Mouse (Mus musculus): ENCODE measurements around the gene Fhad1. TPM values are rescaled to one million over a fixed set of nuclear protein-coding genes. Genes with fewer than 3 reads are reported as not detected.
"Not testable (repeated sequence)": the region's sequence is repeated elsewhere in the genome, so short reads cannot be mapped to it uniquely, and the experiment has no call there.

Fhad1 gene
- polyA plus RNA-seq, 1 experiment from 2014 or later = 4.9 TPM

DNA sequence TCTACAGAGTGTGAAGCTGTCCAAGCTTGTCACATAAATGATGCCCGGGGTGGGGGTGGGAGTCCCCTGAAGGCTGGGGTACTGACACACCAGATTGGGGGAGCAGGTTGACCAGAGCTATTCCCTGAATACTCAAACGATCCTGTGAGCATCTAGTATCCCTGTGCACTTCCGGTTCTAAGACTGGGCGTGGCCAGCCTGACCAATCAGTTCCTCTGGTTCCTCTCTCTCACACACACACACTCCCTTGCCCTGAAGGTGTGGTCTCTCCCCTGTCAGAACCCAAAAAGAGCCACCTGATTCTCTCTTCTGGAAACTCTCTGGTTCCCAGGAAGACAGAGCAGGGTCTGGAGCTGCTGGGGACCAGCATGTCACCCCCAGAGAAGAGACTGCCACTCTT lies 38.4 kb upstream of the Fhad1 start:
- 49% methylated on average over 4 of the region's 4 CpGs for WGBS
- peak; percentile 71 for DNase-seq (ENCODE audit: low spot score)
- peak; percentile 34 for ATAC-seq (ENCODE audit: low FRiP score, low TSS enrichment)
- Histone ChIP-seq H3K27ac (replicated peaks) (peak overlapping the region; percentile 83), H3K9me3 (ENCODE audit: control insufficient read depth, low read length) (no peaks in the 10 kb centered on the region), H3K4me2 (replicated peaks; ENCODE audit: low read depth) (no peak overlapping the region), H3K4me1 (replicated peaks; ENCODE audit: control insufficient read depth, insufficient read depth) (peaks cover 10% of the 10 kb centered on the region; the same call in 1 of the 2 replicates), H3K36me3 (ENCODE audit: control insufficient read depth, insufficient read depth, low read length) (no peaks in the 10 kb centered on the region), H3K4me3 (ENCODE audit: low read depth, low read length) (no peak overlapping the region), H3K27me3 (ENCODE audit: control insufficient read depth, insufficient read depth, low read length) (no peaks in the 10 kb centered on the region), H3K9ac (ENCODE audit: low read length) (no peak overlapping the region)
- no peak for TF ChIP-seq EP300 (optimal IDR thresholded peaks at IDR 0.05)
- TF ChIP-seq CTCF (IDR thresholded peaks at IDR 0.05; ENCODE audit: low read depth) = no peak

DNA sequence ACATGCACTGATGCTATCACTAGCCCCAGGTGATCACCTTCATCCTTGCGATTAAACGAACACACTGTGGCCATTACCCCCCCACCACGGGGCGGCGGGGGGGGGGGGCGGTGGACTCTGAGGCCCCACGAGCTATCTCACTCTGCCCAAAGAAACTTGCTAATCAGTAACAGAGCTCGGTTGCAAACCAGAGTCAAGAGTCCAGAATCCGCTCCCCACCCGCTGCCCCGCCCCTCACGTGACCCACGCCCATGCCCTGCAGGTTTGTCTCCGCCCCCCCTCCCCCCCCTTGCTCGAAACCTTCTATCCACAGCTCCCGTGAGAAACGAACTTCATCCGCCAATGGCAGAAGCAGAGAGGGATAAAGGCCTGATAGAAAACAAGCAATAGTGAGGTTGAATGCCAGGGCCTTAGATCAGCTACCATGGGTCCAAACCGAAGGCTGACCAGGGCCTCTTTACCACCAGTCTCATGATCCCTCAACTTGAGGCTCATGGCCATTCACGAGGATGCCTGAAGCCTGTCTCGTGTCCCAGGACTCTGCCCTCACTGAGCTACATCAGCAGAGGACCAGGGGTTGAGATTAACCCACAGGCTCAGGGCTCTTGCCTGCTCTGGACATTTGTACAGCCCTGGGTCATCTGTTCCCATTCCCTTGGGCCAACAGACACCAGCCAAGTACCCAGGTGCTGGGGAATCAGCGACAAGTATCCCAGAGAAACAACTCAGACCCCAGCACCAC lies 37.7 kb upstream of the Fhad1 start:
- ATAC-seq (ENCODE audit: low FRiP score, low TSS enrichment) (peak; percentile 66), DNase-seq (ENCODE audit: low spot score) (peak; percentile 96)
- Histone ChIP-seq H3K27ac (replicated peaks) (peak overlapping the region; percentile 83), H3K27me3 (ENCODE audit: control insufficient read depth, insufficient read depth, low read length) (no peaks in the 10 kb centered on the region), H3K9me3 (ENCODE audit: control insufficient read depth, low read length) (no peaks in the 10 kb centered on the region), H3K36me3 (ENCODE audit: control insufficient read depth, insufficient read depth, low read length) (no peaks in the 10 kb centered on the region), H3K4me1 (replicated peaks; ENCODE audit: control insufficient read depth, insufficient read depth) (peaks cover 7% of the 10 kb centered on the region; the same call in 1 of the 2 replicates), H3K9ac (ENCODE audit: low read length) (no peak overlapping the region), H3K4me3 (ENCODE audit: low read depth, low read length) (no peak overlapping the region), H3K4me2 (replicated peaks; ENCODE audit: low read depth) (0 out of 2 replicates have a peak overlapping the region, but pooled peaks have one; percentile 11)
- 47% methylated on average over 22 of the region's 22 CpGs for WGBS
- TF ChIP-seq EP300 (optimal IDR thresholded peaks at IDR 0.05) (no peak), CTCF (IDR thresholded peaks at IDR 0.05; ENCODE audit: low read depth) (no peak)

GRCm38 (mm10) chr4:142051883-142052282 lies 37.0 kb upstream of the Fhad1 start:
- DNase-seq (ENCODE audit: low spot score); H3K9ac ChIP-seq (ENCODE audit: low read length); H3K4me3 ChIP-seq (ENCODE audit: low read depth, low read length); H3K9me3 ChIP-seq (ENCODE audit: control insufficient read depth, low read length); ATAC-seq (ENCODE audit: low FRiP score, low TSS enrichment); H3K36me3 ChIP-seq (ENCODE audit: control insufficient read depth, insufficient read depth, low read length); H3K27me3 ChIP-seq (ENCODE audit: control insufficient read depth, insufficient read depth, low read length); H3K27ac ChIP-seq (replicated peaks); H3K4me1 ChIP-seq (replicated peaks; ENCODE audit: control insufficient read depth, insufficient read depth): not testable (repeated sequence)
- WGBS = 75% methylated on average over 6 of the region's 6 CpGs
- H3K4me2 ChIP-seq (replicated peaks; ENCODE audit: low read depth) = 0 out of 2 replicates have a peak overlapping the region, but pooled peaks have one; percentile 11

DNA sequence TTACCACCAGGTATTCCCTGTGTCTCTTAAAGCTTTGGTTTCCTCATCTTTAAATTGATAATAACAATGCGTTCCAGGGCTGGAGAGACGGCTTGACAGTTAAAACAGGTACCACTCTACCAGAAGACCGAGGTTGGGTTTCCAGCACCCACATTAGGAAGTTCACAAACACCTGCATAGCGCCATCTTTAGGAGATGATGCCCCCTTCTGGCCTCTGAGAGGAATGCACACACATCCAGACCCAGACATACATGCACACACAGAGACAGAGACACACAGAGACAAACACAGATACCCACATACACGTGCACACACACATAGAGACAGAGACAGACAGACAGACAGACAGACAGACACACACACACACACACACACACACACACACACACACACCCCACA lies 35.1 kb upstream of the Fhad1 start:
- Histone ChIP-seq H3K27me3 (ENCODE audit: control insufficient read depth, insufficient read depth, low read length) (no peaks in the 10 kb centered on the region), H3K36me3 (ENCODE audit: control insufficient read depth, insufficient read depth, low read length) (no peaks in the 10 kb centered on the region), H3K9ac (ENCODE audit: low read length) (no peak overlapping the region), H3K9me3 (ENCODE audit: control insufficient read depth, low read length) (no peaks in the 10 kb centered on the region), H3K27ac (replicated peaks) (peak overlapping the region; percentile 40; the same call in 1 of the 2 replicates), H3K4me3 (ENCODE audit: low read depth, low read length) (no peak overlapping the region), H3K4me2 (replicated peaks; ENCODE audit: low read depth) (no peak overlapping the region), H3K4me1 (replicated peaks; ENCODE audit: control insufficient read depth, insufficient read depth) (peaks cover 10% of the 10 kb centered on the region; the same call in 1 of the 2 replicates)
- ATAC-seq (ENCODE audit: low FRiP score, low TSS enrichment) = no peak
- 92% methylated on average over 5 of the region's 5 CpGs for WGBS
- TF ChIP-seq EP300 (optimal IDR thresholded peaks at IDR 0.05) (no peak), CTCF (IDR thresholded peaks at IDR 0.05; ENCODE audit: low read depth) (peak; percentile 39)
- no peak for DNase-seq (ENCODE audit: low spot score)

DNA sequence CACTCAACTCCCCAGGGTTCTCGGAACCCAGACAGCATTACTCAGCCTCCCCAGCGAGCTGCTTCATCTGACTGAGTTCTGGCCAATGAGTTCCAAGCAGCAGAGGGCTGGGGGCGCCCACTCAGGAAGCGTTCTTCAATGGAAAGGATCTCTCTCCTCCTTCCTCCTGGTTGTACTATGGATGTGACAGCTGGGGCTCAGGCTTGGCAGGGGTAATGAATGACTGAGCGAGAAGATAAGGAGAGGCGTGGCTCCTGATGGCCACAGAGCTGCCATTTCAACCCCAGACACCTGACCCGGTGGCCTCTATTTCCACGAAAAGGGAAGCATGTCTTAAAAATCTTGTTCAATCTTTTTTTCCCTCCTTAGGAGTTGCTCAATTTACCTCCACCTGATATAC lies 33.5 kb upstream of the Fhad1 start:
- Histone ChIP-seq H3K4me1 (replicated peaks; ENCODE audit: control insufficient read depth, insufficient read depth) (peaks cover 9% of the 10 kb centered on the region; the same call in 1 of the 2 replicates), H3K9ac (ENCODE audit: low read length) (no peak overlapping the region), H3K9me3 (ENCODE audit: control insufficient read depth, low read length) (no peaks in the 10 kb centered on the region), H3K36me3 (ENCODE audit: control insufficient read depth, insufficient read depth, low read length) (no peaks in the 10 kb centered on the region), H3K4me3 (ENCODE audit: low read depth, low read length) (no peak overlapping the region), H3K27ac (replicated peaks) (0 out of 2 replicates have a peak overlapping the region, but pooled peaks have one; percentile 30), H3K4me2 (replicated peaks; ENCODE audit: low read depth) (no peak overlapping the region), H3K27me3 (ENCODE audit: control insufficient read depth, insufficient read depth, low read length) (no peaks in the 10 kb centered on the region)
- DNase-seq (ENCODE audit: low spot score) (no peak), ATAC-seq (ENCODE audit: low FRiP score, low TSS enrichment) (no peak)
- no peak for TF ChIP-seq CTCF (IDR thresholded peaks at IDR 0.05; ENCODE audit: low read depth)
- TF ChIP-seq EP300 (optimal IDR thresholded peaks at IDR 0.05) = no peak
- WGBS = 54% methylated on average over 8 of the region's 8 CpGs

DNA sequence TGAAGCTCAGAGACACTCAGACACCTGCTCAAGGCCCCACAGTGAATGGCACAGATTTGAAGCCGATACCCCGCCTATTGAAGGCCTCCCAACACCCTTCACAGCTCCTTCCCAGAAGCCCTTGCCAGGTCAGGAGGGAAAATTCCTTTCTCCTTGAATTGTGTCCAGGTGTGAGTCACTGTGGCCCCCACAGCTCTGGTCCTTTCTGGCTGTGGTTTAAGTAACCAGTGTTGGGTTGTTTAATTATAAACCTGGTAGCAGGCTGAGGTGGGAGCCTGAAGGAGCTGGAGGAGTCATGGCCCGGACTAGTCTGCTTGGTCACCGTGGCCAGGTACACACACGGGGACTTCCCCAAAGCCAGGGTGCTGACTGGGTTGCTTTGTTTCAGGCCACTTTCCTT lies 32.1 kb upstream of the Fhad1 start:
- TF ChIP-seq CTCF (IDR thresholded peaks at IDR 0.05; ENCODE audit: low read depth) (no peak), EP300 (optimal IDR thresholded peaks at IDR 0.05) (no peak)
- Histone ChIP-seq H3K9ac (ENCODE audit: low read length) (no peak overlapping the region), H3K27me3 (ENCODE audit: control insufficient read depth, insufficient read depth, low read length) (no peaks in the 10 kb centered on the region), H3K27ac (replicated peaks) (peak overlapping the region; percentile 58; the same call in 1 of the 2 replicates), H3K36me3 (ENCODE audit: control insufficient read depth, insufficient read depth, low read length) (no peaks in the 10 kb centered on the region), H3K4me2 (replicated peaks; ENCODE audit: low read depth) (no peak overlapping the region), H3K4me1 (replicated peaks; ENCODE audit: control insufficient read depth, insufficient read depth) (0 out of 2 replicates have a peak, but pooled peaks cover 4% of the 10 kb centered on the region), H3K9me3 (ENCODE audit: control insufficient read depth, low read length) (no peaks in the 10 kb centered on the region), H3K4me3 (ENCODE audit: low read depth, low read length) (no peak overlapping the region)
- ATAC-seq (ENCODE audit: low FRiP score, low TSS enrichment) = peak; percentile 43; the same call in 1 of the 2 replicates
- DNase-seq (ENCODE audit: low spot score) = no peak
- 69% methylated on average over 5 of the region's 5 CpGs for WGBS

All from stomach, postnatal 0 days (tissue).